Mouse (Mus musculus) kidney, embryonic 16.5 days (tissue): ENCODE data around the gene Ankrd55. TPM values are rescaled to one million over a fixed set of nuclear protein-coding genes. Genes with fewer than 3 reads are reported as not detected.

Source experiments
- ATAC-seq: fragments of 200-750 bp; cut with Nextera tagmentation; 2 replicates; pipeline ENCODE4 v1.8.0; 2017; ENCODE audit warnings: moderate TSS enrichment; ENCODE audit not compliant: low FRiP score, low TSS enrichment
- H3K27ac ChIP-seq: fragments of 300-500 bp; sonication (generic); 2 replicates; pipeline ENCODE4 v1.5.1; 2014; ENCODE audit warnings: low read length
- H3K27me3 ChIP-seq: fragments of 300-500 bp; sonication (generic); 2 replicates; pipeline ENCODE4 v1.6.1; 2014; ENCODE audit warnings: low read length, control low read depth, mixed read lengths; ENCODE audit not compliant: insufficient read depth
- H3K36me3 ChIP-seq: fragments of 300-500 bp; sonication (generic); 2 replicates; pipeline ENCODE4 v1.6.1; 2014; ENCODE audit warnings: low read length, control low read depth, mixed read lengths; ENCODE audit not compliant: insufficient read depth
- H3K4me1 ChIP-seq: fragments of 300-500 bp; sonication (generic); 2 replicates; pipeline ENCODE4 v1.6.1; 2014; ENCODE audit warnings: low read length, control low read depth, mixed read lengths; ENCODE audit not compliant: insufficient read depth
- H3K4me2 ChIP-seq: fragments of 300-500 bp; sonication (generic); replicated peaks from 2 replicates; pipeline ENCODE4 v1.6.1; 2014; ENCODE audit warnings: low read depth, low read length
- H3K4me3 ChIP-seq: fragments of 300-500 bp; sonication (generic); 2 replicates; pipeline ENCODE4 v1.5.1; 2014; ENCODE audit warnings: mild to moderate bottlenecking, low read length
- H3K9ac ChIP-seq: fragments of 300-500 bp; sonication (generic); replicated peaks from 2 replicates; pipeline ENCODE4 v1.6.1; 2014; ENCODE audit warnings: low read length
- H3K9me3 ChIP-seq: fragments of 300-500 bp; sonication (generic); 2 replicates; pipeline ENCODE4 v1.6.1; 2016; ENCODE audit warnings: low read length, control low read depth
- WGBS: fragments of 180-500 bp; shearing (Covaris S2); extraction: QIAGEN DNeasy Blood & Tissue Kit; methylation state at CpG from one replicate; pipeline ENCODE4 v1.1.7; 2014; 5-methylcytosine and 5-hydroxymethylcytosine counted together
- polyA plus RNA-seq: library from polyadenylated mRNA; unstranded; fragments of >200 nt; fragmentation: Nextera tagmentation; extraction: Ambion mirVana; gene quantifications from 2 replicates; pipeline ENCODE4 v1.2.1, GENCODE M21; 2015

Gene Ankrd55
- polyA plus RNA-seq, 1 experiment from 2014 or later: 0.27 TPM

GRCm38 (mm10) chr13:112331682-112332061, 43.4 kb downstream of the Ankrd55 start:
- H3K27me3 ChIP-seq: no peaks in the 10 kb centered on the region
- H3K4me1 ChIP-seq: peaks cover 13% of the 10 kb centered on the region
- WGBS: 52% methylated on average over 1 of the region's 1 CpGs
- peak overlapping the region; percentile 87 for H3K27ac ChIP-seq
- no peak overlapping the region for H3K4me3 ChIP-seq
- H3K9ac ChIP-seq: 0 out of 2 replicates have a peak overlapping the region, but pooled peaks have one; percentile 14
- H3K4me2 ChIP-seq: 0 out of 2 replicates have a peak overlapping the region, but pooled peaks have one; percentile 10
- no peaks in the 10 kb centered on the region for H3K9me3 ChIP-seq
- ATAC-seq: no peak; the same call in 1 of the 2 replicates
- no peaks in the 10 kb centered on the region for H3K36me3 ChIP-seq

GRCm38 (mm10) chr13:112335531-112335930, 47.3 kb downstream of the Ankrd55 start:
- 38% methylated on average over 3 of the region's 3 CpGs for WGBS

GRCm38 (mm10) chr13:112337146-112337545, 48.9 kb downstream of the Ankrd55 start:
- Histone ChIP-seq H3K4me3 (no peak overlapping the region), H3K4me2 (no peak overlapping the region), H3K9ac (no peak overlapping the region), H3K4me1 (no peaks in the 10 kb centered on the region), H3K9me3 (no peaks in the 10 kb centered on the region), H3K27me3 (no peaks in the 10 kb centered on the region), H3K36me3 (no peaks in the 10 kb centered on the region), H3K27ac (no peak overlapping the region)
- WGBS: 95% methylated on average over 9 of the region's 9 CpGs
- ATAC-seq: no peak

More at GRCm38 (mm10) chr13:112335531-112335930, 47.3 kb downstream of the Ankrd55 start:
- H3K9me3 ChIP-seq: no peaks in the 10 kb centered on the region
- H3K4me2 ChIP-seq: no peak overlapping the region
- H3K9ac ChIP-seq: no peak overlapping the region
- H3K27me3 ChIP-seq: no peaks in the 10 kb centered on the region
- no peaks in the 10 kb centered on the region for H3K36me3 ChIP-seq
- H3K4me1 ChIP-seq: 0 out of 2 replicates have a peak, but pooled peaks cover 4% of the 10 kb centered on the region
- no peak overlapping the region for H3K27ac ChIP-seq
- no peak for ATAC-seq
- H3K4me3 ChIP-seq: no peak overlapping the region

- H3K9me3 ChIP-seq: no peaks in the 10 kb centered on the region
- H3K4me3 ChIP-seq: no peak overlapping the region
- ATAC-seq: no peak
- 49% methylated on average over 8 of the region's 8 CpGs for WGBS
- 0 out of 2 replicates have a peak overlapping the region, but pooled peaks have one; percentile 9 for H3K27ac ChIP-seq
- no peak overlapping the region for H3K9ac ChIP-seq
- no peaks in the 10 kb centered on the region for H3K27me3 ChIP-seq
- peaks cover 6% of the 10 kb centered on the region; the same call in 1 of the 2 replicates for H3K4me1 ChIP-seq
- no peak overlapping the region for H3K4me2 ChIP-seq
- H3K36me3 ChIP-seq: no peaks in the 10 kb centered on the region
These were observed 52.0 kb downstream of the Ankrd55 start for GRCm38 (mm10) chr13:112340205-112340604.

GRCm38 (mm10) chr13:112340761-112341160, 52.5 kb downstream of the Ankrd55 start:
- no peak for ATAC-seq
- no peak overlapping the region for H3K27ac ChIP-seq
- WGBS: 78% methylated on average over 6 of the region's 6 CpGs

GRCm38 (mm10) chr13:112342971-112343627, 54.8 kb downstream of the Ankrd55 start:
- H3K9me3 ChIP-seq: no peaks in the 10 kb centered on the region
- H3K27me3 ChIP-seq: no peaks in the 10 kb centered on the region
- H3K36me3 ChIP-seq: no peaks in the 10 kb centered on the region
- H3K4me1 ChIP-seq: peaks cover 23% of the 10 kb centered on the region
- no peak for ATAC-seq
- H3K4me3 ChIP-seq: no peak overlapping the region
- 74% methylated on average over 5 of the region's 5 CpGs for WGBS
- no peak overlapping the region for H3K9ac ChIP-seq
- H3K27ac ChIP-seq: no peak overlapping the region
- H3K4me2 ChIP-seq: no peak overlapping the region

More at GRCm38 (mm10) chr13:112340761-112341160, 52.5 kb downstream of the Ankrd55 start:
- Histone ChIP-seq H3K36me3 (no peaks in the 10 kb centered on the region), H3K4me3 (no peak overlapping the region), H3K4me1 (peaks cover 6% of the 10 kb centered on the region; the same call in 1 of the 2 replicates), H3K4me2 (no peak overlapping the region), H3K9ac (no peak overlapping the region), H3K9me3 (no peaks in the 10 kb centered on the region), H3K27me3 (no peaks in the 10 kb centered on the region)

GRCm38 (mm10) chr13:112343628-112344009, 55.4 kb downstream of the Ankrd55 start:
- H3K27me3 ChIP-seq: no peaks in the 10 kb centered on the region
- ATAC-seq: no peak
- no peak overlapping the region for H3K27ac ChIP-seq
- peaks cover 24% of the 10 kb centered on the region for H3K4me1 ChIP-seq
- no peaks in the 10 kb centered on the region for H3K36me3 ChIP-seq
- no peak overlapping the region for H3K4me2 ChIP-seq
- H3K4me3 ChIP-seq: no peak overlapping the region
- WGBS: 71% methylated on average over 5 of the region's 5 CpGs
- no peaks in the 10 kb centered on the region for H3K9me3 ChIP-seq
- no peak overlapping the region for H3K9ac ChIP-seq

GRCm38 (mm10) chr13:112344270-112344864, 56.1 kb downstream of the Ankrd55 start:
- Histone ChIP-seq H3K27me3 (no peaks in the 10 kb centered on the region), H3K4me2 (no peak overlapping the region), H3K9me3 (no peaks in the 10 kb centered on the region), H3K27ac (no peak overlapping the region), H3K4me1 (peaks cover 24% of the 10 kb centered on the region), H3K4me3 (no peak overlapping the region), H3K9ac (no peak overlapping the region), H3K36me3 (no peaks in the 10 kb centered on the region)
- ATAC-seq: no peak
- 79% methylated on average over 8 of the region's 8 CpGs for WGBS

- 55% methylated on average over 2 of the region's 2 CpGs for WGBS
- no peaks in the 10 kb centered on the region; the same call in 1 of the 2 replicates for H3K9me3 ChIP-seq
- H3K4me1 ChIP-seq: peaks cover 24% of the 10 kb centered on the region
- no peak overlapping the region for H3K4me3 ChIP-seq
- no peaks in the 10 kb centered on the region for H3K36me3 ChIP-seq
- H3K27ac ChIP-seq: peak overlapping the region; percentile 64
- H3K4me2 ChIP-seq: no peak overlapping the region
- ATAC-seq: no peak
- H3K27me3 ChIP-seq: no peaks in the 10 kb centered on the region
- H3K9ac ChIP-seq: no peak overlapping the region
These were observed 57.3 kb downstream of the Ankrd55 start for GRCm38 (mm10) chr13:112345542-112345941.

GRCm38 (mm10) chr13:112346031-112346430, 57.8 kb downstream of the Ankrd55 start:
- Histone ChIP-seq H3K27me3 (no peaks in the 10 kb centered on the region), H3K4me1 (peaks cover 24% of the 10 kb centered on the region), H3K27ac (peak overlapping the region; percentile 57), H3K9me3 (no peaks in the 10 kb centered on the region; the same call in 1 of the 2 replicates), H3K4me2 (no peak overlapping the region), H3K9ac (no peak overlapping the region), H3K4me3 (no peak overlapping the region), H3K36me3 (no peaks in the 10 kb centered on the region)
- peak; percentile 39 for ATAC-seq
- WGBS: 73% methylated on average over 11 of the region's 11 CpGs
